Mouse (Mus musculus) heart, embryonic 11.5 days (tissue): Measurements from ENCODE around the gene Gm17622. TPM values are rescaled to one million over a fixed set of nuclear protein-coding genes. Genes with fewer than 3 reads are reported as not detected.

Experiments
- ATAC-seq: fragments of 200-750 bp; cut with Nextera tagmentation; replicated peaks from 2 replicates; pipeline ENCODE4 v1.8.0; 2017; ENCODE audit warnings: moderate library complexity; ENCODE audit not compliant: insufficient number of reproducible peaks, low FRiP score, low TSS enrichment
- H3K27ac ChIP-seq: fragments of 300-500 bp; sonication (generic); 2 replicates; pipeline ENCODE4 v1.5.1; 2014; ENCODE audit warnings: mild to moderate bottlenecking, low read depth, low read length
- H3K27me3 ChIP-seq: fragments of 300-500 bp; sonication (generic); 2 replicates; pipeline ENCODE4 v1.6.1; 2014; ENCODE audit warnings: mild to moderate bottlenecking, low read length, mixed read lengths; ENCODE audit not compliant: control insufficient read depth, insufficient read depth
- H3K36me3 ChIP-seq: fragments of 300-500 bp; sonication (generic); 2 replicates; pipeline ENCODE4 v1.6.1; 2014; ENCODE audit warnings: mild to moderate bottlenecking, low read length, moderate library complexity, mixed read lengths; ENCODE audit not compliant: control insufficient read depth, insufficient read depth
- H3K4me1 ChIP-seq: fragments of 300-500 bp; sonication (generic); 2 replicates; pipeline ENCODE4 v1.6.1; 2014; ENCODE audit warnings: low read length; ENCODE audit not compliant: control insufficient read depth, insufficient read depth
- H3K4me2 ChIP-seq: fragments of 300-500 bp; sonication (generic); 2 replicates; pipeline ENCODE4 v1.6.1; 2014; ENCODE audit warnings: mild to moderate bottlenecking, moderate library complexity
- H3K4me3 ChIP-seq: fragments of 300-500 bp; sonication (generic); 2 replicates; pipeline ENCODE4 v1.5.1; 2014; ENCODE audit warnings: low read depth, low read length
- H3K9ac ChIP-seq: fragments of 300-500 bp; sonication (generic); 2 replicates; pipeline ENCODE4 v1.6.1; 2014; ENCODE audit warnings: mild to moderate bottlenecking, low read depth, low read length, moderate library complexity
- H3K9me3 ChIP-seq: fragments of 300-500 bp; sonication (generic); replicated peaks from 2 replicates; pipeline ENCODE4 v1.6.1; 2016; ENCODE audit warnings: low read length; ENCODE audit not compliant: control insufficient read depth
- WGBS: fragments of 180-500 bp; shearing (Covaris S2); extraction: QIAGEN DNeasy Blood & Tissue Kit; methylation state at CpG from one replicate; pipeline ENCODE4 v1.1.7; 2014; ENCODE audit not compliant: insufficient replicate concordance; 5-methylcytosine and 5-hydroxymethylcytosine counted together
- polyA plus RNA-seq: library from polyadenylated mRNA; unstranded; fragments of >200 nt; fragmentation: Nextera tagmentation; extraction: Ambion mirVana; gene quantifications from 2 replicates; pipeline ENCODE4 v1.2.1, GENCODE M21; 2014

Gene Gm17622
- polyA plus RNA-seq, 1 experiment from 2014 or later, result not detected

DNA sequence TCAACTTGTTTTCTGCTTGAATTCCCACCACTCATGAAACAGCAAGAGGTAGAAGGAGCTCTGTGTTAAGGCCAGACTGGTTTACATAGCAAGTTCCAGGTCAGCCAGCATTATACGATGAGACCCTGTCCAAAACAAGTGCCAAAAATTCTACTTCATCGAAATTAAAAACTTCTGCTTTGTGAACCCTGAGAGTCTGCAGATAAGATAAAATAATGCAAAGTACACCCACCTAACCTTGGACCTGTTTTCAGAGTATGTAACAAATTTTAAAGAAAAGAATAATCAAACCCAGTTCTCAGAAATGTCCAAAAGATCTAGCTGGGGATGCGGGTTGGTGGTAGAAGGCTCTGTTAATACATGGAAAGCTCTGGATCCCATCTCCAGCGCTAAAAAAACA lies 31.9 kb upstream of the Gm17622 start:
- no peak for ATAC-seq
- no peaks in the 10 kb centered on the region for H3K9me3 ChIP-seq
- no peak overlapping the region for H3K27ac ChIP-seq
- H3K9ac ChIP-seq, result no peak overlapping the region
- H3K4me2 ChIP-seq, result no peak overlapping the region
- 73% methylated on average over 4 of the region's 4 CpGs for WGBS
- H3K36me3 ChIP-seq, result no peaks in the 10 kb centered on the region
- no peak overlapping the region for H3K4me3 ChIP-seq
- H3K4me1 ChIP-seq, result no peaks in the 10 kb centered on the region
- H3K27me3 ChIP-seq, result no peaks in the 10 kb centered on the region

GRCm38 (mm10) chr13:96462644-96463043 lies 27.9 kb upstream of the Gm17622 start:
- Histone ChIP-seq H3K9me3 (no peaks in the 10 kb centered on the region), H3K36me3 (no peaks in the 10 kb centered on the region), H3K4me3 (no peak overlapping the region), H3K4me1 (no peaks in the 10 kb centered on the region), H3K27me3 (no peaks in the 10 kb centered on the region), H3K4me2 (no peak overlapping the region), H3K9ac (no peak overlapping the region), H3K27ac (no peak overlapping the region)
- ATAC-seq, result no peak
- WGBS, result 67% methylated on average over 1 of the region's 1 CpGs

DNA sequence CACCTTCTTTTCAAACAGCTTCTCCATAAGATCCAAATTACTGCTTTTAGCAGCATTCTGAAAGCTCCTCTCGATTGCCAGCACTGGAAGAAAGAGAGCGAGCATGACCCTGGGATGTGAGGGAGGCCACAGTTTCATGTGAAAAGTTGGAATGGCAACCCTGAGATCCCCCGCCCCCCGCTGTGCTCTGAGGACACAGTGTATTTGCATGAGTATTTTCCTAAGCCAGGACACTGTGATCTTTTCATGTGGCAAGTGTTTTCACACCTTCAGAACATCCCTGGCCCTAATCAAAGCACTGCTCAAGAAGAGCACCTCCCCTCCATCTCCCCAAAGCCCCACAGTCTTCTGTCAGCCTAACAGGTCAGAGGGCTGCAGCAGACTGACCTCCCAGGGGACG lies 25.2 kb upstream of the Gm17622 start:
- 41% methylated on average over 5 of the region's 5 CpGs for WGBS
- Histone ChIP-seq H3K9ac (no peak overlapping the region), H3K4me1 (no peaks in the 10 kb centered on the region), H3K4me2 (no peak overlapping the region), H3K27me3 (no peaks in the 10 kb centered on the region), H3K36me3 (no peaks in the 10 kb centered on the region), H3K27ac (no peak overlapping the region), H3K4me3 (no peak overlapping the region), H3K9me3 (no peaks in the 10 kb centered on the region)
- no peak for ATAC-seq

DNA sequence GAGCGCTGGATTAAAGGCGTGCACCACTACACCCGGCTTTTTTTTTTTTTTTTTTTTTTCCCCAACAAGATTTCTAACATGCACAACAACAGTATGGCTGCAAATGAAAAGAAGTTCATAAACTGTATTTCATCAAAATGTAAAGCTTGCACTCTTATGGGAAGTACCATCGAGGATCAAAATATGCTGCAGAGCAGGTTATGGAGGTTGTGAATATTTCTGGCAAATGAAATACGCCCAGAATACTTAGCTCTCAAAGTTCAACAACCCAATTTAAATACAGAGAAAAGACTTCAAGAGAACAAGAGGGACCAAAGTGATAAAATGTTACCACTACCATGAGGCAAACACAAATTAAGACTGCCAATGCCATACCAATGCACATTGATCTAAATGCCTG lies 21.9 kb upstream of the Gm17622 start:
- H3K4me2 ChIP-seq, result no peak overlapping the region
- H3K27ac ChIP-seq, result no peak overlapping the region
- no peaks in the 10 kb centered on the region; the same call in 1 of the 2 replicates for H3K27me3 ChIP-seq
- ATAC-seq, result no peak
- 89% methylated on average over 5 of the region's 5 CpGs for WGBS
- no peaks in the 10 kb centered on the region for H3K4me1 ChIP-seq
- H3K4me3 ChIP-seq, result no peak overlapping the region
- no peaks in the 10 kb centered on the region for H3K9me3 ChIP-seq
- H3K36me3 ChIP-seq, result no peaks in the 10 kb centered on the region
- no peak overlapping the region for H3K9ac ChIP-seq

GRCm38 (mm10) chr13:96470556-96470955 lies 20.0 kb upstream of the Gm17622 start:
- no peak overlapping the region for H3K4me3 ChIP-seq
- H3K9ac ChIP-seq, result no peak overlapping the region
- no peak overlapping the region for H3K27ac ChIP-seq
- H3K4me1 ChIP-seq, result no peaks in the 10 kb centered on the region
- no peak for ATAC-seq
- no peaks in the 10 kb centered on the region for H3K9me3 ChIP-seq
- 52% methylated on average over 6 of the region's 6 CpGs for WGBS
- no peak overlapping the region for H3K4me2 ChIP-seq
- H3K36me3 ChIP-seq, result no peaks in the 10 kb centered on the region
- no peaks in the 10 kb centered on the region; the same call in 1 of the 2 replicates for H3K27me3 ChIP-seq

- H3K27ac ChIP-seq, result no peak within 1 kb of the TSS
- H3K4me3 ChIP-seq, result no peak within 1 kb of the TSS
- ATAC-seq, result no peak
- no peak within 1 kb of the TSS for H3K9ac ChIP-seq
- H3K4me1 ChIP-seq, result no peaks in the 10 kb centered on the region
- H3K27me3 ChIP-seq, result no peaks in the 10 kb centered on the region; the same call in 1 of the 2 replicates
- WGBS, result 87% methylated on average over 14 of the region's 14 CpGs
- H3K9me3 ChIP-seq, result no peaks in the 10 kb centered on the region
- H3K4me2 ChIP-seq, result no peak within 1 kb of the TSS
- H3K36me3 ChIP-seq, result no peaks in the 10 kb centered on the region
Measured at GRCm38 (mm10) chr13:96470957-96471356, 19.6 kb upstream of the Gm17622 start, which contains the start of gene Ankdd1b. TSS of gene Ankdd1b (minus strand) at chr13:96471198.

DNA sequence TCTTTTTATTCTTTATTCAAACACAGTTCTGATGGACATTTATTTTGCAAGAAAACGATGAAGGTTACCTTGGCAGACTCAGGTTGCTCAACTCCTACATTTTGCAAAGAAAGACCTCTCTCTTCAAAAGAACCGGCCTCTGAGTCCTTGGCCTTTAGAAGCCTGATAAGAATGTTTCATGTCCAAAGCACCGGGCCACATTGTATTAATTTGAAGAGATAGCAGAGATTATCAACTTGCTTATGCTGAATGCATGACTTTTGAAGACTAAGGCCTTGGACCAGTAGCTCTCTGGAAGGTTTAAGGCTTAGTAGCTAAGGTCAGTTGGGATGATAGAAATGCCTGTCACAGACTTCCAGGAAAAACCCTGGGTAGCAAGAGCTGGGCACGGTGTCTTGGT lies 13.3 kb upstream of the Gm17622 start:
- Histone ChIP-seq H3K9me3 (no peaks in the 10 kb centered on the region), H3K4me2 (no peak overlapping the region)
- 82% methylated on average over 4 of the region's 4 CpGs for WGBS

GRCm38 (mm10) chr13:96478991-96479390 lies 11.5 kb upstream of the Gm17622 start:
- Histone ChIP-seq H3K27ac (no peak overlapping the region), H3K4me2 (no peak overlapping the region), H3K4me1 (no peaks in the 10 kb centered on the region), H3K9ac (no peak overlapping the region), H3K36me3 (peaks cover 4% of the 10 kb centered on the region), H3K9me3 (no peaks in the 10 kb centered on the region), H3K27me3 (no peaks in the 10 kb centered on the region), H3K4me3 (no peak overlapping the region)
- WGBS, result 91% methylated on average over 1 of the region's 1 CpGs
- ATAC-seq, result no peak

More for the DNA sequence above, 13.3 kb upstream of the Gm17622 start:
- Histone ChIP-seq H3K4me1 (no peaks in the 10 kb centered on the region), H3K27ac (no peak overlapping the region), H3K36me3 (no peaks in the 10 kb centered on the region), H3K9ac (no peak overlapping the region), H3K4me3 (no peak overlapping the region), H3K27me3 (no peaks in the 10 kb centered on the region)
- no peak for ATAC-seq

GRCm38 (mm10) chr13:96487230-96487629 lies 3.3 kb upstream of the Gm17622 start:
- Histone ChIP-seq H3K4me3 (no peak overlapping the region), H3K27me3 (no peaks in the 10 kb centered on the region), H3K9me3 (0 out of 2 replicates have a peak, but pooled peaks cover 4% of the 10 kb centered on the region), H3K27ac (no peak overlapping the region), H3K4me2 (no peak overlapping the region), H3K4me1 (no peaks in the 10 kb centered on the region), H3K9ac (no peak overlapping the region), H3K36me3 (peaks cover 16% of the 10 kb centered on the region)
- WGBS, result 84% methylated on average over 6 of the region's 6 CpGs
- ATAC-seq, result no peak
